Mouse (Mus musculus) layer of hippocampus, postnatal 36 days (tissue): ENCODE results near the gene Slc33a1. TPM values are rescaled to one million over a fixed set of nuclear protein-coding genes. Genes with fewer than 3 reads are reported as not detected.

Experiments used
- DNase-seq, 2 experiments: peaks; one replicate each; pipeline ENCODE4 v3.0.0; 2022
- total RNA-seq, 2 experiments: library from RNA; stranded (reverse); gene quantifications; 2 replicates each; pipeline ENCODE4 v1.2.3; 2021

The Slc33a1 gene
- total RNA-seq, 2 experiments from 2014 or later = 29.1 to 31.0 TPM

DNA sequence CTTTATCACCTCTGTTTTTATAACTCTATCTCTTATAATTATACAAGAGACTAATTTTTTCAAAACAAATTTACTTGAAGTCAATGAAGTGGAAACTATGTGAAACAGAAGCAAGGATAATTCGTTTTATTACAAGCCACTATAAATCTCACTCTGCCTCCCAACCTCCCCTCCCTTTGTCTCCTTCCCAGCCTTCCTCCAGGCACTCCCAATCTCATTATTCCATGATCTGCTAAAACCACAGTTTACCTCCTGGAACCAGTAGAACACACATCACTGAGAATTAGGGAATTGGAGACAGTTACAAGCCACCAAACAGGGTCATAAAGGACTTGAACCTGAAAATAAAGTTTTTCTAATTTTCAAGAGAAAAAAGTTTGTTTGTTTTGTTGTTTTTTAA lies 67.4 kb downstream of the Slc33a1 start:
- no peak for DNase-seq

DNA sequence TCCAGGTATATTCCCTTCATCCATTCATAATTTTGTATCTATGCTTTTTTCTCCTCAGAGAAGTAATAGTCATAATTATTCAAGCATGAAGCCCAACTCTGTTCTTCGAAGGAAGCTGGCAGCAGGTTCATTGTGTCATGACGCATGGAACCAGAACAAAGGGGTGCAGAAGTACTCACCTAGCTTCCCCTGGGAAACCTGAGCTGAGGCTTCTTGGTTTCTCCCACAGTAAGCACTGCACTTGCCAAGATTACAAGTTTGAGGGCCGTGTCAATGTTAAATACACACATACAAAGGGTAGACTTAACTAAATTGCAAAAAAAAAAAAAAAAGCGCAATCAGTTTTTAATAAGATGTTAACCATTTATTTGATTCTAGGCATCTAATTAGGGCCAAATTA lies 68.3 kb downstream of the Slc33a1 start:
- no peak for DNase-seq

DNA sequence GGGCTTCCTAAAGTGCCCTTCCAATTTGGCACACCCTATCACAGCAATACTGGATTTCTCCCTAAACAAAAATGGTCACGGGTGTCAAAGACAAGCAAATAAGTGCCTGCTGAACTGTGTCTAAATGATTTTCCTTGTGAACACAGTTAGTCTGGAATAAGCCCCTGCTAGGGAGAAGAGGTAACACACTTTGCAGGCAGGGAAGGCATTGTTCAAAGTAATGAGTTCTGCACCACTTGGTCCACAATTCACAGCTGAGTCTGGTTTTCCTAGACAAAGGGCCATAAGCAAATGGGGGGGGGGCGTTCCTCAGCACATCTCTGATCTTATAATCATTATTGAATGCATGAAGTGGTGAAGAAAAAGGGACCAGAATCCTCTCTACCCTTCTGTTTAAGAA lies 68.8 kb downstream of the Slc33a1 start:
- DNase-seq = no peak

DNA sequence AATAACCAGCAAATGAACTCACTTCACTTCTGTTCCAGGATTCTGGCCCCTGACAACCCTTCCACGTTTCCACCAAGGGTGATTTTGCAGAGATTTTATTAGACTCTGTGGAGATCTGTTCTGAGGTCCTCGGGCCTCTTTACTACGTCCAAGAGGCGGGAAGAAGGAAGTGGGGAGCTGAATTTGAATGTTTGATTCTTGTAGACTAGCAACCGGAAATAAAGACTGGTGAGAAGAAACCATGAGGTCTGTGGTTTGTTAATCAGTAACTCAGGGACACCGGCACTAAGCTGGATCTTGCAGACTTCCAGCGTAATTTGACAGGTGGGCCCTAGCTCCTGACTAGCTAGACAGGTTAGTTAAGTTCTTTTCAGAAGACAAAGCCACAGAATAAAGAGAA lies 70.9 kb downstream of the Slc33a1 start:
- no peak for DNase-seq

DNA sequence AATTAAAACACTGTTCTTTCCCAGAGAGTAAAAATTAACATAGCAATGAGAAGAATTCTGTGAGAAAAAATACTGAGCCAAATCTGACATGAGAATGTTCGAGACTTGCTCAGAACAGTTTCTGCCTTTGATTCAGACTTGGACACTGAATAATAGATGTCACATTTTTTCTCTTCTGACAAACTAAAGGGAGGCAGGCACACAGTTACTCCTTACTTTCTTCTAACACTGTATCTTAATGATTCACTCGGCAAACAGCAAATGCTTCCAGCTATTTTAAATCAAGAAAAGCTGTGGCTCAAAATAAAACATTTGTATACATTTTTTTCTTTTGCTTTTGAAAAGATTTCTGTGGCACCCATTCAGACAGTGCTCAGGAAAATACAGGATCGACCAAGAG lies 72.4 kb downstream of the Slc33a1 start:
- DNase-seq = no peak

Other genes starting within 250 kb of the Slc33a1 start
- gene Plch1, start 65.3 kb downstream of the Slc33a1 start, total RNA-seq = 1 to 10 TPM; 4.7 to 6.2 TPM
- 10 to 100 TPM; 12.5 to 13.4 TPM for gene E130311K13Rik, start 35.3 kb downstream of the Slc33a1 start, total RNA-seq
- 10 to 100 TPM; 47.9 to 49.8 TPM for gene Gmps, start 11.3 kb upstream of the Slc33a1 start, total RNA-seq
- under 1 TPM; 0.30 to 0.45 TPM for gene Vmn2r1, start 116.8 kb upstream of the Slc33a1 start, total RNA-seq
- gene Vmn2r2, start 177.2 kb upstream of the Slc33a1 start, total RNA-seq = not detected